Mouse (Mus musculus) intestine, postnatal 0 days (tissue): ENCODE measurements at regions not wholly inside any gene's neighbourhood (a gene's known extent, or its start where the extent isn't known, plus 50 kb on each side); places are given as distances from the start of the nearest gene placed in this dataset.

Experiments used
- ATAC-seq: fragments of 200-750 bp; cut with Nextera tagmentation; 2 replicates; pipeline ENCODE4 v1.8.0; 2017; ENCODE audit warnings: mild to moderate bottlenecking, moderate TSS enrichment, moderate library complexity
- H3K27ac ChIP-seq: fragments of 300-500 bp; sonication (generic); 2 replicates; pipeline ENCODE4 v1.5.1; 2014; ENCODE audit warnings: mild to moderate bottlenecking, low read depth, low read length, moderate library complexity
- H3K27me3 ChIP-seq: fragments of 300-500 bp; sonication (generic); replicated peaks from 2 replicates; pipeline ENCODE4 v1.6.1; 2014; ENCODE audit warnings: low read length, mixed read lengths; ENCODE audit not compliant: control insufficient read depth, insufficient read depth
- H3K36me3 ChIP-seq: fragments of 300-500 bp; sonication (generic); 2 replicates; pipeline ENCODE4 v1.6.1; 2014; ENCODE audit warnings: mild to moderate bottlenecking, moderate library complexity; ENCODE audit not compliant: control insufficient read depth, insufficient read depth
- H3K4me1 ChIP-seq: fragments of 300-500 bp; sonication (generic); replicated peaks from 2 replicates; pipeline ENCODE4 v1.6.1; 2014; ENCODE audit warnings: antibody characterized with exemption, low read length, mixed read lengths; ENCODE audit not compliant: control insufficient read depth, insufficient read depth
- H3K4me2 ChIP-seq: fragments of 300-500 bp; sonication (generic); replicated peaks from 2 replicates; pipeline ENCODE4 v1.6.1; 2014; ENCODE audit warnings: low read depth, mild to moderate bottlenecking, moderate library complexity
- H3K4me3 ChIP-seq: fragments of 300-500 bp; sonication (generic); 2 replicates; pipeline ENCODE4 v1.5.1; 2014; ENCODE audit warnings: low read depth, low read length
- H3K9ac ChIP-seq: fragments of 300-500 bp; sonication (generic); 2 replicates; pipeline ENCODE4 v1.6.1; 2014; ENCODE audit warnings: mild to moderate bottlenecking, low read depth, low read length
- H3K9me3 ChIP-seq: fragments of 300-500 bp; sonication (generic); 2 replicates; pipeline ENCODE4 v1.6.1; 2016; ENCODE audit warnings: mixed run types; ENCODE audit not compliant: control insufficient read depth
- CTCF ChIP-seq: sonication (generic); IDR thresholded peaks from 2 replicates; pipeline ENCODE4 v1.5.1; 2016; ENCODE audit warnings: low read depth, mild to moderate bottlenecking, control low read depth, antibody characterized with exemption, moderate library complexity
- WGBS: fragments of 180-500 bp; shearing (Covaris S2); extraction: QIAGEN DNeasy Blood & Tissue Kit; methylation state at CpG from one replicate; pipeline ENCODE4 v1.1.7; 2014; 5-methylcytosine and 5-hydroxymethylcytosine counted together

- Histone ChIP-seq H3K4me3 (no peak overlapping the region), H3K27me3 (no peaks in the 10 kb centered on the region), H3K4me1 (peaks cover 22% of the 10 kb centered on the region; the same call in 1 of the 2 replicates), H3K9ac (no peak overlapping the region), H3K4me2 (no peak overlapping the region), H3K9me3 (no peaks in the 10 kb centered on the region), H3K36me3 (no peaks in the 10 kb centered on the region), H3K27ac (no peak overlapping the region)
- no peak for ATAC-seq
- TF ChIP-seq CTCF = no peak
- 96% methylated on average over 3 of the region's 3 CpGs for WGBS
Measured at GRCm38 (mm10) chr15:36880602-36881001, 127.0 kb downstream of the Zfp706 start.

- ATAC-seq = no peak
- peaks cover 20% of the 10 kb centered on the region; the same call in 1 of the 2 replicates for H3K4me1 ChIP-seq
Measured at GRCm38 (mm10) chr15:36879587-36879986, 128.0 kb downstream of the Zfp706 start.

GRCm38 (mm10) chr15:36878960-36879359 is 128.6 kb downstream of the Zfp706 start:
- ATAC-seq = no peak
- peak overlapping the region; percentile 30 for H3K4me2 ChIP-seq

More at GRCm38 (mm10) chr15:36879587-36879986, 128.0 kb downstream of the Zfp706 start:
- Histone ChIP-seq H3K36me3 (no peaks in the 10 kb centered on the region), H3K27ac (peak overlapping the region; percentile 50), H3K4me2 (peak overlapping the region; percentile 30), H3K9ac (no peak overlapping the region), H3K9me3 (no peaks in the 10 kb centered on the region), H3K27me3 (no peaks in the 10 kb centered on the region), H3K4me3 (no peak overlapping the region)
- no peak for TF ChIP-seq CTCF
- WGBS = 65% methylated on average over 7 of the region's 7 CpGs

GRCm38 (mm10) chr15:36878276-36878675 is 129.3 kb downstream of the Zfp706 start:
- H3K4me2 ChIP-seq = no peak overlapping the region
- peaks cover 24% of the 10 kb centered on the region; the same call in 1 of the 2 replicates for H3K4me1 ChIP-seq
- H3K9me3 ChIP-seq = no peaks in the 10 kb centered on the region
- no peaks in the 10 kb centered on the region for H3K27me3 ChIP-seq
- no peak for ATAC-seq
- H3K36me3 ChIP-seq = no peaks in the 10 kb centered on the region
- no peak overlapping the region for H3K4me3 ChIP-seq
- TF ChIP-seq CTCF = no peak
- no peak overlapping the region for H3K27ac ChIP-seq
- WGBS = 65% methylated on average over 3 of the region's 3 CpGs
- no peak overlapping the region for H3K9ac ChIP-seq

More at GRCm38 (mm10) chr15:36878960-36879359, 128.6 kb downstream of the Zfp706 start:
- 12% methylated on average over 5 of the region's 5 CpGs for WGBS
- Histone ChIP-seq H3K27me3 (no peaks in the 10 kb centered on the region), H3K36me3 (no peaks in the 10 kb centered on the region), H3K9ac (no peak overlapping the region), H3K9me3 (no peaks in the 10 kb centered on the region), H3K4me1 (peaks cover 19% of the 10 kb centered on the region; the same call in 1 of the 2 replicates), H3K27ac (no peak overlapping the region), H3K4me3 (no peak overlapping the region)
- no peak for TF ChIP-seq CTCF

GRCm38 (mm10) chr15:36877501-36877900 is 130.1 kb downstream of the Zfp706 start:
- 57% methylated on average over 7 of the region's 7 CpGs for WGBS
- Histone ChIP-seq H3K4me1 (peaks cover 27% of the 10 kb centered on the region; the same call in 1 of the 2 replicates), H3K27ac (no peak overlapping the region)

GRCm38 (mm10) chr15:36875980-36876778 is 131.4 kb downstream of the Zfp706 start:
- Histone ChIP-seq H3K36me3 (no peaks in the 10 kb centered on the region), H3K27me3 (no peaks in the 10 kb centered on the region), H3K4me1 (peaks cover 27% of the 10 kb centered on the region; the same call in 1 of the 2 replicates), H3K4me2 (no peak overlapping the region), H3K27ac (no peak overlapping the region), H3K9ac (no peak overlapping the region), H3K4me3 (no peak overlapping the region), H3K9me3 (no peaks in the 10 kb centered on the region)
- peak; percentile 48; the same call in 1 of the 2 replicates for ATAC-seq
- WGBS = 42% methylated on average over 10 of the region's 10 CpGs
- TF ChIP-seq CTCF = no peak

More at GRCm38 (mm10) chr15:36877501-36877900, 130.1 kb downstream of the Zfp706 start:
- H3K4me2 ChIP-seq = no peak overlapping the region
- TF ChIP-seq CTCF = no peak
- no peak for ATAC-seq
- no peak overlapping the region for H3K4me3 ChIP-seq
- H3K9me3 ChIP-seq = no peaks in the 10 kb centered on the region
- H3K9ac ChIP-seq = no peak overlapping the region
- H3K36me3 ChIP-seq = no peaks in the 10 kb centered on the region
- no peaks in the 10 kb centered on the region for H3K27me3 ChIP-seq
